Mouse (Mus musculus) lung, postnatal 0 days (tissue): ENCODE measurements at regions not wholly inside any gene's neighbourhood (a gene's known extent, or its start where the extent isn't known, plus 50 kb on each side); places are given as distances from the start of the nearest gene placed in this dataset.
A peak's percentile ranks its signal among the peaks of the same experiment; 100 is the strongest.
"Not testable (repeated sequence)": the region's sequence is repeated elsewhere in the genome, so short reads cannot be mapped to it uniquely, and the experiment has no call there.

Experiments used
- ATAC-seq: fragments of 200-750 bp; cut with Nextera tagmentation; 2 replicates; pipeline ENCODE4 v1.8.0; 2017; ENCODE audit warnings: moderate library complexity
- DNase-seq: peaks from one replicate; pipeline ENCODE4 v3.0.0-alpha.2; 2016; ENCODE audit warnings: low spot score
- H3K27ac ChIP-seq: fragments of 300-500 bp; sonication (generic); 2 replicates; pipeline ENCODE4 v1.5.1; 2014; ENCODE audit warnings: antibody characterized with exemption, mild to moderate bottlenecking, low read length, mixed read lengths
- H3K27me3 ChIP-seq: fragments of 300-500 bp; sonication (generic); replicated peaks from 2 replicates; pipeline ENCODE4 v1.6.1; 2014; ENCODE audit warnings: low read length, mixed read lengths; ENCODE audit not compliant: insufficient read depth
- H3K36me3 ChIP-seq: fragments of 300-500 bp; sonication (generic); 2 replicates; pipeline ENCODE4 v1.6.1; 2014; ENCODE audit warnings: low read length, mixed read lengths; ENCODE audit not compliant: insufficient read depth
- H3K4me1 ChIP-seq: fragments of 300-500 bp; sonication (generic); 2 replicates; pipeline ENCODE4 v1.6.1; 2014; ENCODE audit warnings: antibody characterized with exemption, low read depth, low read length, mixed read lengths; ENCODE audit not compliant: insufficient read depth
- H3K4me2 ChIP-seq: fragments of 300-500 bp; sonication (generic); replicated peaks from 2 replicates; pipeline ENCODE4 v1.6.1; 2014; ENCODE audit warnings: low read depth, mild to moderate bottlenecking, low read length, moderate library complexity, mixed read lengths
- H3K4me3 ChIP-seq: fragments of 300-500 bp; sonication (generic); 2 replicates; pipeline ENCODE4 v1.5.1; 2014; ENCODE audit warnings: low read depth, low read length
- H3K9ac ChIP-seq: fragments of 300-500 bp; sonication (generic); replicated peaks from 2 replicates; pipeline ENCODE4 v1.6.1; 2014; ENCODE audit warnings: low read depth, mild to moderate bottlenecking
- H3K9me3 ChIP-seq: fragments of 300-500 bp; sonication (generic); 2 replicates; pipeline ENCODE4 v1.6.1; 2016; ENCODE audit warnings: low read length, mixed read lengths
- CTCF ChIP-seq: IDR thresholded peaks from 2 replicates; pipeline ENCODE4 v1.5.1; 2016; ENCODE audit warnings: antibody characterized with exemption, mild to moderate bottlenecking
- EP300 ChIP-seq: IDR thresholded peaks from 2 replicates; pipeline ENCODE4 v1.6.1; 2016; ENCODE audit warnings: antibody characterized with exemption, mild to moderate bottlenecking, control low read depth
- WGBS: fragments of 180-500 bp; shearing (Covaris S2); extraction: QIAGEN DNeasy Blood & Tissue Kit; methylation state at CpG from one replicate; pipeline ENCODE4 v1.1.7; 2014; 5-methylcytosine and 5-hydroxymethylcytosine counted together

DNA sequence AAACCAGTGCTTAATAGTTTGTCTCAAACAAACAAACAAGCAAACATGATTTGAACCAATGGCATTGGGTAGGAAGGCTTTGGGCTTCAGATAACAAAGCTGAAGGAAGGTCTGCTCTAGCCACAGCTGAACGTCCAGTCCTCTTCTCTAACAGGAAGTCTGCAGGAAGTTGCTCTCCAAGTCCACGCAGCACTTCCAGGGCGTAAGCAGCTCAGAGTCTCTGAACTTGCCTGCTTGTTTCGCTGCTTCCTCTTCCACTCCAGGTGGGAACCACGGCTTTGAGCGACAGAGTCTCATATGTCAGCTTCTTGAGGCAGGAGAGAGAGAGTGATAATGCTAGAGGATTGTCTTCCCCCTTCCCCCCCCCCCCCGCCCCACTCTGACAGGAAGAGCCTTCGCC lies 123.6 kb downstream of the Tnfrsf21 start:
- Histone ChIP-seq H3K36me3 (no peaks in the 10 kb centered on the region), H3K27me3 (no peaks in the 10 kb centered on the region), H3K4me3 (no peak overlapping the region), H3K4me1 (no peaks in the 10 kb centered on the region), H3K9ac (no peak overlapping the region), H3K27ac (no peak overlapping the region), H3K4me2 (peak overlapping the region; percentile 30; the same call in 1 of the 2 replicates), H3K9me3 (no peaks in the 10 kb centered on the region)
- 33% methylated on average over 8 of the region's 8 CpGs for whole genome bisulfite sequencing
- ATAC-seq (no peak), DNase-seq (peak; percentile 14)
- TF ChIP-seq EP300, result no peak
- no peak for TF ChIP-seq CTCF

GRCm38 (mm10) chr17:43141740-43142139 lies 125.4 kb downstream of the Tnfrsf21 start:
- DNase-seq, result no peak
- H3K9me3 ChIP-seq, result no peaks in the 10 kb centered on the region
- H3K4me2 ChIP-seq, result no peak overlapping the region
- H3K4me3 ChIP-seq, result no peak overlapping the region
- ATAC-seq, result no peak
- H3K27ac ChIP-seq, result no peak overlapping the region
- H3K4me1 ChIP-seq, result no peaks in the 10 kb centered on the region
- WGBS, result 76% methylated on average over 7 of the region's 7 CpGs
- H3K27me3 ChIP-seq, result no peaks in the 10 kb centered on the region
- no peaks in the 10 kb centered on the region for H3K36me3 ChIP-seq
- TF ChIP-seq EP300 (no peak), CTCF (no peak)
- no peak overlapping the region for H3K9ac ChIP-seq

GRCm38 (mm10) chr17:43145749-43146148 lies 124.4 kb upstream of the Adgrf1 start:
- H3K4me1 ChIP-seq, result peaks cover 4% of the 10 kb centered on the region; the same call in 1 of the 2 replicates
- no peaks in the 10 kb centered on the region for H3K9me3 ChIP-seq
- H3K4me2 ChIP-seq, result no peak overlapping the region
- 54% methylated on average over 1 of the region's 1 CpGs for WGBS
- TF ChIP-seq EP300 (no peak), CTCF (no peak)
- no peak for DNase-seq
- H3K9ac ChIP-seq, result no peak overlapping the region
- H3K36me3 ChIP-seq, result no peaks in the 10 kb centered on the region
- no peaks in the 10 kb centered on the region for H3K27me3 ChIP-seq
- H3K27ac ChIP-seq, result no peak overlapping the region
- ATAC-seq, result no peak
- no peak overlapping the region for H3K4me3 ChIP-seq

DNA sequence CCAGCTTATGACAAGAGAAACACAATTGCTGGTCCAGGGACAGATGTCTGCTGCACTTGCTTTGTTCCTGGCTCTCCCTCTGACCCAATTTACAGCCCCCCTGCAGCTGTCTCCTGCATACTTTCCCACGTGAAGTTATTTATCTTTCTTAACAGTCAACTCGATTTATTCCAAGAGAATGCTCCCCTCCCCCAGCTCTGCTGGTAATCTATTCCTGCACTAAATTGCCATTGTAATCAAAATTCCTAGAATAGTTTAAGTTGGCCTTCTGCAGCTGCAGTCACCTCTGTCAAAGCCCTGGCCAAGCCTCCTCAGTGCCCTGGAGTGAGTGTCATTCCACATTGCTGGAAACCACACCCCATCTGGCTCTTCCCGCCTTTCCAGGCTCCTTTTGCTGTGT lies 122.2 kb upstream of the Adgrf1 start:
- TF ChIP-seq EP300 (no peak), CTCF (no peak)
- H3K27ac ChIP-seq, result no peak overlapping the region
- H3K4me1 ChIP-seq, result peaks cover 4% of the 10 kb centered on the region; the same call in 1 of the 2 replicates
- no peaks in the 10 kb centered on the region for H3K36me3 ChIP-seq
- no peak overlapping the region for H3K4me3 ChIP-seq
- H3K27me3 ChIP-seq, result no peaks in the 10 kb centered on the region
- no peaks in the 10 kb centered on the region for H3K9me3 ChIP-seq
- no peak overlapping the region for H3K4me2 ChIP-seq
- WGBS, result 5% methylated on average over 3 of the region's 3 CpGs
- no peak overlapping the region for H3K9ac ChIP-seq
- ATAC-seq (no peak), DNase-seq (no peak)

DNA sequence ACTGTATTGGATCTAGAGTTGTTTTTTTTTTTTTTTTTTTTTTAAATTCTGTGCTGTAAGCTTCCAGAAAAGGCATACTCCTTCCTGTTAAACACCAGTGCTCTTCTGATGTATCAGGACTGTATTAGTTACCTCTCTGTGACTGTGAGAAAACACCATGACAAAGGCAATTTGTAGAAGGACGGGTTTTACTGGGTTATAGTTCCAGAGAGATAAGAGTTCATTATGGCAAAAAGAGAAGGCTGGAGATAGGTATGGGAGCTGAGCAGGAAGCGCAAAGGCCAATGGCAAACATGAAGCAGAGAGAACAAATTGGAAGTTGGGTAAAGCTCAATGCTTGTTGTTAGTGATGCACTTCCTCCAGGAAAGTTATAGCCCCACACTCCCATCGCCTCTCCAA lies 117.5 kb upstream of the Adgrf1 start:
- Histone ChIP-seq H3K36me3 (no peaks in the 10 kb centered on the region), H3K4me1 (peaks cover 4% of the 10 kb centered on the region; the same call in 1 of the 2 replicates), H3K27me3 (no peaks in the 10 kb centered on the region), H3K9ac (no peak overlapping the region), H3K27ac (no peak overlapping the region), H3K4me3 (no peak overlapping the region), H3K4me2 (no peak overlapping the region), H3K9me3 (no peaks in the 10 kb centered on the region)
- DNase-seq (no peak), ATAC-seq (no peak)
- TF ChIP-seq EP300 (no peak), CTCF (no peak)
- WGBS, result 78% methylated on average over 3 of the region's 3 CpGs

DNA sequence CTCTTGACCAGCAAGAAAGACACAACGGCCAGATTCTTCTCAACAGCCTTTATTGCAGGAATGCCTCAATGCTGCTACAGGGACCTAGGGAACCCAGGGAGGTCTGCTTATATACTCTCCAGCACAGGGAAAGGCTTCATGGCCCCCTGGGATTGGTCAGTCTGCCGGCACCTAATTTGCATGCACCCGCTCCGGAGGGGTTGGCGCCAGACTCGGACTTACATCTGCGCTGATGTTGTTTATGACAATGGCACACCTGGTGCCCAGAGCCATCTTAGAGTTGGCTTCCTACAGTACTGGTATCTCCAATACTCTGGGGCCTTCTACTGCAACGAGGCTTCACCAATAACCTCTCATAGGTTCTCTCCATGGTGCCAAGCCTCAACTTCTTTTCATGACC lies 114.9 kb upstream of the Adgrf1 start:
- H3K4me2 ChIP-seq, H3K36me3 ChIP-seq, H3K27me3 ChIP-seq, H3K27ac ChIP-seq, H3K4me1 ChIP-seq, H3K9me3 ChIP-seq, DNase-seq, ATAC-seq, H3K4me3 ChIP-seq, H3K9ac ChIP-seq: not testable (repeated sequence)
- WGBS, result 94% methylated on average over 8 of the region's 8 CpGs

GRCm38 (mm10) chr17:43156116-43156515 lies 114.0 kb upstream of the Adgrf1 start:
- no peak overlapping the region for H3K27ac ChIP-seq
- H3K4me1 ChIP-seq, result peaks cover 8% of the 10 kb centered on the region; the same call in 1 of the 2 replicates
- no peak overlapping the region for H3K4me3 ChIP-seq
- ATAC-seq (no peak), DNase-seq (no peak)
- H3K9ac ChIP-seq, result no peak overlapping the region
- no peak for TF ChIP-seq EP300
- no peak for TF ChIP-seq CTCF
- 51% methylated on average over 5 of the region's 5 CpGs for WGBS
- no peaks in the 10 kb centered on the region for H3K27me3 ChIP-seq
- H3K4me2 ChIP-seq, result no peak overlapping the region
- H3K36me3 ChIP-seq, result no peaks in the 10 kb centered on the region
- H3K9me3 ChIP-seq, result no peaks in the 10 kb centered on the region
